Mouse (Mus musculus) cerebellum, adult 2 months (tissue): ENCODE data around the gene Tigd3.

Source experiments
- CTCF ChIP-seq: fragments of 200-500 bp; IDR thresholded peaks from 2 replicates; pipeline ENCODE4 v1.5.1; 2011; ENCODE audit warnings: low read depth, mild to moderate bottlenecking, control low read depth, low read length, moderate library complexity, borderline replicate concordance; ENCODE audit not compliant: insufficient read depth
- POLR2A ChIP-seq: fragments of 200-500 bp; IDR thresholded peaks from 2 replicates; pipeline ENCODE4 v1.6.1; 2011; ENCODE audit warnings: low read length, control low read depth, borderline replicate concordance; ENCODE audit not compliant: insufficient read depth

GRCm38 (mm10) chr19:5874391-5874968 is 19.5 kb downstream of the Tigd3 start:
- no peak for TF ChIP-seq CTCF
- no peak for TF ChIP-seq POLR2A
